Mouse (Mus musculus) G1E (cell line): Measurements from ENCODE around the gene Kcnip1. TPM values are rescaled to one million over a fixed set of nuclear protein-coding genes. Genes with fewer than 3 reads are reported as not detected.

Experiments
- ATAC-seq: 2 replicates; pipeline ENCODE4 v1.8.0; 2016; ENCODE audit warnings: mild to moderate bottlenecking; ENCODE audit not compliant: insufficient number of reproducible peaks, poor library complexity, low FRiP score, severe bottlenecking; ENCODE audit errors: extremely low read depth
- DNase-seq: peaks from one replicate; pipeline ENCODE4 v3.0.0; 2012; ENCODE audit warnings: low spot score
- H3K27me3 ChIP-seq: 2 replicates; pipeline ENCODE4 v1.6.1; 2012; ENCODE audit warnings: mild to moderate bottlenecking, low read length, inconsistent platforms; ENCODE audit not compliant: insufficient read depth
- H3K36me3 ChIP-seq: replicated peaks from 2 replicates; pipeline ENCODE3; 2012; ENCODE audit warnings: mild to moderate bottlenecking, inconsistent platforms
- H3K4me1 ChIP-seq: 2 replicates; pipeline ENCODE4 v1.6.1; 2012; ENCODE audit warnings: low read depth, low read length, inconsistent platforms, mixed read lengths; ENCODE audit not compliant: insufficient read depth
- H3K4me3 ChIP-seq: 2 replicates; pipeline ENCODE4 v1.5.1; 2012; ENCODE audit warnings: low read depth, mild to moderate bottlenecking, inconsistent platforms, low read length, moderate library complexity, mixed read lengths
- H3K9me3 ChIP-seq: replicated peaks from 2 replicates; pipeline ENCODE4 v1.6.1; 2012; ENCODE audit warnings: inconsistent platforms
- CTCF ChIP-seq: IDR thresholded peaks from 2 replicates; pipeline ENCODE4 v1.5.1; 2012; ENCODE audit warnings: low read depth, low read length, inconsistent platforms, mixed read lengths
- GATA1 ChIP-seq: IDR thresholded peaks from 2 replicates; pipeline ENCODE4 v1.6.1; 2012; ENCODE audit warnings: borderline replicate concordance, low read length, inconsistent platforms, mixed read lengths
- GATA2 ChIP-seq: IDR thresholded peaks from 2 replicates; pipeline ENCODE4 v1.6.1; 2012; ENCODE audit warnings: low read depth, low read length, inconsistent platforms, borderline replicate concordance
- POLR2AphosphoS5 ChIP-seq: IDR thresholded peaks from 2 replicates; pipeline ENCODE4 v1.6.1; 2012; ENCODE audit warnings: low read depth, low read length, inconsistent platforms; ENCODE audit not compliant: insufficient replicate concordance
- TAL1 ChIP-seq: conservative IDR thresholded peaks from 2 replicates; pipeline ENCODE4 v1.6.1; 2012; ENCODE audit warnings: low read depth, low read length, inconsistent platforms, mixed read lengths
- polyA plus RNA-seq: library from polyadenylated mRNA; stranded (reverse); fragments of >175 nt; gene quantifications from 2 replicates; pipeline ENCODE4 v1.2.3, GENCODE M21; 2012
- total RNA-seq, 2 experiments: library from RNA; stranded (forward) in 1 of 2; stranded (reverse) in 1 of 2; fragments of 200-1000 nt in 1 of 2; fragments of >200 nt in 1 of 2; fragmentation: Nextera tagmentation in 1 of 2; gene quantifications; 2 replicates each; pipeline ENCODE4 v1.2.3; 2014 to 2017

Gene Kcnip1
- total and polyA plus RNA-seq, 3 experiments = 0.27 TPM; not detected in 2

- no peak for TF ChIP-seq GATA2
- peak; percentile 55; the same call in 1 of the 2 replicates for TF ChIP-seq CTCF
- no peak overlapping the region for H3K4me3 ChIP-seq
- H3K36me3 ChIP-seq = no peaks in the 10 kb centered on the region
- H3K27me3 ChIP-seq = peaks cover 5% of the 10 kb centered on the region; the same call in 1 of the 2 replicates
- ATAC-seq (no peak), DNase-seq (no peak)
- peaks cover 31% of the 10 kb centered on the region for H3K9me3 ChIP-seq
- peaks cover 9% of the 10 kb centered on the region for H3K4me1 ChIP-seq
Measured at GRCm38 (mm10) chr11:33934286-33934685, 58.7 kb downstream of the Kcnip1 start.

- H3K9me3 ChIP-seq = peaks cover 36% of the 10 kb centered on the region
- DNase-seq (no peak), ATAC-seq (no peak)
- no peak for TF ChIP-seq CTCF
- TF ChIP-seq TAL1 = no peak
- TF ChIP-seq POLR2AphosphoS5 = no peak
- TF ChIP-seq GATA2 = no peak
- TF ChIP-seq GATA1 = no peak
- H3K27me3 ChIP-seq = peaks cover 5% of the 10 kb centered on the region; the same call in 1 of the 2 replicates
- no peaks in the 10 kb centered on the region for H3K36me3 ChIP-seq
- H3K4me3 ChIP-seq = no peak overlapping the region
- peaks cover 2% of the 10 kb centered on the region; the same call in 1 of the 2 replicates for H3K4me1 ChIP-seq
Measured at GRCm38 (mm10) chr11:33932386-33933111, 60.4 kb downstream of the Kcnip1 start.

- Histone ChIP-seq H3K4me3 (no peak overlapping the region), H3K36me3 (no peaks in the 10 kb centered on the region), H3K9me3 (peaks cover 31% of the 10 kb centered on the region), H3K4me1 (no peaks in the 10 kb centered on the region), H3K27me3 (no peaks in the 10 kb centered on the region)
- TF ChIP-seq POLR2AphosphoS5 (no peak), GATA2 (no peak), GATA1 (no peak), CTCF (no peak), TAL1 (no peak)
- ATAC-seq (peak; percentile 8; the same call in 1 of the 2 replicates), DNase-seq (no peak)
Measured at GRCm38 (mm10) chr11:33931836-33932385, 61.0 kb downstream of the Kcnip1 start.

- peaks cover 28% of the 10 kb centered on the region for H3K9me3 ChIP-seq
- H3K4me1 ChIP-seq = no peaks in the 10 kb centered on the region
- TF ChIP-seq CTCF = no peak
- no peak for TF ChIP-seq GATA1
- TF ChIP-seq TAL1 = no peak
- TF ChIP-seq POLR2AphosphoS5 = no peak
- TF ChIP-seq GATA2 = no peak
- no peak overlapping the region for H3K4me3 ChIP-seq
- DNase-seq = no peak
- no peaks in the 10 kb centered on the region for H3K27me3 ChIP-seq
- ATAC-seq = no peak
- H3K36me3 ChIP-seq = no peaks in the 10 kb centered on the region
Measured at GRCm38 (mm10) chr11:33929412-33929811, 63.5 kb downstream of the Kcnip1 start.

- no peak for DNase-seq
- no peaks in the 10 kb centered on the region for H3K36me3 ChIP-seq
- no peak overlapping the region for H3K4me3 ChIP-seq
- no peak for ATAC-seq
- no peaks in the 10 kb centered on the region for H3K27me3 ChIP-seq
- H3K9me3 ChIP-seq = peaks cover 22% of the 10 kb centered on the region
- TF ChIP-seq TAL1 = no peak
- no peak for TF ChIP-seq CTCF
- no peak for TF ChIP-seq GATA1
- TF ChIP-seq POLR2AphosphoS5 = no peak
- TF ChIP-seq GATA2 = no peak
- no peaks in the 10 kb centered on the region for H3K4me1 ChIP-seq
Measured at GRCm38 (mm10) chr11:33928658-33929057, 64.3 kb downstream of the Kcnip1 start.

GRCm38 (mm10) chr11:33927836-33928235 lies 65.1 kb downstream of the Kcnip1 start:
- DNase-seq = no peak
- Histone ChIP-seq H3K4me1 (no peaks in the 10 kb centered on the region), H3K27me3 (no peaks in the 10 kb centered on the region), H3K4me3 (no peak overlapping the region), H3K36me3 (no peaks in the 10 kb centered on the region), H3K9me3 (peaks cover 23% of the 10 kb centered on the region)
- TF ChIP-seq POLR2AphosphoS5 = no peak
- no peak for TF ChIP-seq TAL1
- TF ChIP-seq GATA1 = no peak
- no peak for TF ChIP-seq GATA2
- TF ChIP-seq CTCF = no peak
- no peak for ATAC-seq
